ENCODE assay signal across 7 mouse cellular contexts in the genomic region with DNA sequence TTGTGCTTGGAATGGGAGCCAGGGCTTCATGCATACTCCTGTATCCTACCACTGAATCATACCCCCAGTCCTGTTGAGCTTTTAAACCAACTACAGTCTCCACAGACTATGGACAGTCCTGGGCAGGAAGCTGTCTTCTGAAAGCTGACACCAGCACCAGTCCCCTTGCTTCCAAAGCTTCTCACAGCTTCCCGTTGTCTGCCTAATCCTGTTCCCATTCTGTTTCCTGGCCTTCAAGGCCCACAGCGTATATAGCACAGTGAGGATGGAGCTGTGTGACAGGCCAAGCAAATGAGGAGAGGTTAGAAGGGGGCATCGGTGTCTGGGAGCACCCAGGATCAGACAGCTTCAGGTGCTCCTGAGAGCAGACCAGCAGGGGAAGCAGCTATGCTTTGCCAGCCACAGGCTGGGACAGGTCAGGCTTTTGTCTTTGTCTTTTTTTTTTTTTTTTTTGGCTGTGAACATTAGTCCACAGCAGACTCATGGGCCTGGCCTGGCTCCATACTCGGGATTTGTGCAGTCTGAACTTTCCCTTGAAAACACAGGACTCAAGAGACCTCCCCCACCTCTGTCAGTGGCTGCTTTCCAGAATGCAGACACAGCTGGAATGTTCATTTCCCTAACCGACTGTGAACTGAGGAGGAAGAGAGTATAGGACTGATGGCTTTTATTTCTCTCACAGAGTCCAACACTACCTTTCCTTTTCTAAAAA. TPM values are rescaled to one million over a fixed set of nuclear protein-coding genes. Genes with fewer than 3 reads are reported as not detected.
DNase-seq lines count a peak whose midpoint lies in the region; ATAC-seq lines count a peak whose summit lies in the region.

No protein-coding gene starts in this region.

- no peaks in the 10 kb centered on the region for H3K27me3 ChIP-seq in stomach, embryonic 16.5 days (ENCODE audit: control insufficient read depth, insufficient read depth, low read length)

- no peaks in the 10 kb centered on the region for H3K9me3 ChIP-seq in stomach, embryonic 16.5 days (replicated peaks; ENCODE audit: control insufficient read depth, low read length)

- peak; percentile 80 for DNase-seq in NIH3T3 (ENCODE audit: low read depth)
- peak; percentile 82 for DNase-seq in adrenal gland, postnatal 14 days
- DNase-seq in heart, adult 8-10 months (ENCODE audit: low spot score) = peak; percentile 89
- peak; percentile 78 for DNase-seq in kidney, postnatal 14 days
- no peak for DNase-seq in spleen, adult 12 weeks (ENCODE audit: low spot score)
- no peak for DNase-seq in layer of hippocampus, adult 8-10 months (ENCODE audit: low spot score in 2 of 2)

- H3K4me2 ChIP-seq in stomach, embryonic 16.5 days (ENCODE audit: low read depth, low read length) = no peak overlapping the region

- H3K4me3 ChIP-seq in stomach, embryonic 16.5 days (replicated peaks; ENCODE audit: low read length) = no peak overlapping the region

- H3K27ac ChIP-seq in stomach, embryonic 16.5 days (ENCODE audit: low read length) = peak overlapping the region; percentile 87

- H3K9ac ChIP-seq in stomach, embryonic 16.5 days (ENCODE audit: low read length) = peak overlapping the region; percentile 22; the same call in 1 of the 2 replicates

- 17% methylated on average over 5 of the region's 5 CpGs for WGBS in stomach, embryonic 16.5 days

- H3K36me3 ChIP-seq in stomach, embryonic 16.5 days (ENCODE audit: control insufficient read depth, insufficient read depth, low read length) = no peaks in the 10 kb centered on the region

- H3K4me1 ChIP-seq in stomach, embryonic 16.5 days (ENCODE audit: control insufficient read depth, insufficient read depth, low read length) = peaks cover 16% of the 10 kb centered on the region

- peak; percentile 84; the same call in 1 of the 2 replicates for ATAC-seq in stomach, embryonic 16.5 days (ENCODE audit: insufficient read depth, low FRiP score)

RNA-seq across cellular contexts. Expression of gene Trpv1, which starts 2.1 kb away (rescaled TPM):
- total RNA-seq in adrenal gland, postnatal 14 days (2021) = 0.15 TPM in 1 of 2 replicates, not detected in the other
- total RNA-seq in heart, adult 8-10 months (2022) = under 1 TPM in 1 of 4 experiments, not detected in 3; 0.09 TPM
- polyA plus RNA-seq in stomach, embryonic 16.5 days (2015; fragmentation: Nextera tagmentation; extraction: Ambion mirVana) = not detected in 2 replicates
- not detected for total RNA-seq in layer of hippocampus, adult 8-10 months (2022)

RNA-seq across cellular contexts. Expression of gene Trpv3, which starts 31.0 kb away (rescaled TPM):
- total RNA-seq in adrenal gland, postnatal 14 days (2021) = 0.15 TPM in 2 replicates
- total RNA-seq in heart, adult 8-10 months (2022) = under 1 TPM in 2 of 4 experiments, not detected in 2; 0.06 TPM
- polyA plus RNA-seq in stomach, embryonic 16.5 days (2015; fragmentation: Nextera tagmentation; extraction: Ambion mirVana) = 0.40 and 0.47 TPM in 2 replicates
- under 1 TPM; 0.49 to 0.67 (median 0.58) TPM for total RNA-seq in layer of hippocampus, adult 8-10 months (2022)

RNA-seq across cellular contexts. Expression of gene Shpk, which starts 36.9 kb away (rescaled TPM):
- 10.3 and 11.8 TPM in 2 replicates for total RNA-seq in adrenal gland, postnatal 14 days (2021)
- total RNA-seq in heart, adult 8-10 months (2022) = 1 to 10 TPM in 3 of 4 experiments, under 1 TPM in 1; 0.68 to 1.7 (median 1.4) TPM
- 3.3 and 4.0 TPM in 2 replicates for polyA plus RNA-seq in stomach, embryonic 16.5 days (2015; fragmentation: Nextera tagmentation; extraction: Ambion mirVana)
- 1 to 10 TPM; 3.3 to 5.1 (median 4.2) TPM for total RNA-seq in layer of hippocampus, adult 8-10 months (2022)

RNA-seq across cellular contexts. Expression of gene Ctns, which starts 37.3 kb away (rescaled TPM):
- total RNA-seq in adrenal gland, postnatal 14 days (2021) = 12.9 and 16.6 TPM in 2 replicates
- 1 to 10 TPM; 7.5 to 10.0 (median 9.6) TPM for total RNA-seq in heart, adult 8-10 months (2022)
- polyA plus RNA-seq in stomach, embryonic 16.5 days (2015; fragmentation: Nextera tagmentation; extraction: Ambion mirVana) = 18.3 and 19.6 TPM in 2 replicates
- 10 to 100 TPM; 19.0 to 30.4 (median 24.5) TPM for total RNA-seq in layer of hippocampus, adult 8-10 months (2022)

RNA-seq across cellular contexts. Expression of gene Tax1bp3, which starts 59.3 kb away (rescaled TPM):
- 69.6 and 69.7 TPM in 2 replicates for total RNA-seq in adrenal gland, postnatal 14 days (2021)
- 10 to 100 TPM; 36.7 to 52.6 (median 46.8) TPM for total RNA-seq in heart, adult 8-10 months (2022)
- 214 and 230 TPM in 2 replicates for polyA plus RNA-seq in stomach, embryonic 16.5 days (2015; fragmentation: Nextera tagmentation; extraction: Ambion mirVana)
- 10 to 100 TPM in 2 of 4 experiments, 1 to 10 TPM in 2; 7.9 to 13.1 (median 10.5) TPM for total RNA-seq in layer of hippocampus, adult 8-10 months (2022)

Comparison
In these comparisons a context has a peak if more than half of its experiments do, and no peak if none do; other contexts are left out.
1. DNase-seq: peak in NIH3T3 (single experiment), adrenal gland, postnatal 14 days (single experiment), heart, adult 8-10 months (single experiment) and kidney, postnatal 14 days (single experiment); none in spleen, adult 12 weeks (single experiment) and layer of hippocampus, adult 8-10 months (0 of 2).